ENCODE assay signal across 8 mouse cellular contexts in genomic region chr6:113603993-113604392, GRCm38 (mm10). TPM values are rescaled to one million over a fixed set of nuclear protein-coding genes. Genes with fewer than 3 reads are reported as not detected.
DNase-seq lines count a peak whose midpoint lies in the region; ATAC-seq and TF ChIP-seq lines count a peak whose summit lies in the region.

No protein-coding gene starts in this region.

- no peaks in the 10 kb centered on the region for H3K27me3 ChIP-seq in kidney, embryonic 14.5 days (ENCODE audit: control insufficient read depth, insufficient read depth, low read length)
- H3K27me3 ChIP-seq in hindbrain, embryonic 11.5 days (ENCODE audit: control insufficient read depth, insufficient read depth, low read length) = no peaks in the 10 kb centered on the region
- no peaks in the 10 kb centered on the region for H3K27me3 ChIP-seq in midbrain, embryonic 12.5 days

- peak overlapping the region; percentile 56 for H3K4me2 ChIP-seq in kidney, embryonic 14.5 days (replicated peaks; ENCODE audit: low read depth, low read length)
- H3K4me2 ChIP-seq in hindbrain, embryonic 11.5 days (replicated peaks; ENCODE audit: low read depth, low read length) = peak overlapping the region; percentile 63
- peak overlapping the region; percentile 89 for H3K4me2 ChIP-seq in midbrain, embryonic 12.5 days (replicated peaks)

- no peaks in the 10 kb centered on the region; the same call in 1 of the 2 replicates for H3K36me3 ChIP-seq in kidney, embryonic 14.5 days (ENCODE audit: control insufficient read depth, insufficient read depth, low read length)
- no peaks in the 10 kb centered on the region for H3K36me3 ChIP-seq in hindbrain, embryonic 11.5 days (ENCODE audit: control insufficient read depth, insufficient read depth, low read length)
- H3K36me3 ChIP-seq in midbrain, embryonic 12.5 days = no peaks in the 10 kb centered on the region

- no peak for TF ChIP-seq POLR2A in bone marrow macrophage, adult 2 months (IDR thresholded peaks at IDR 0.05; ENCODE audit: borderline replicate concordance, low read depth, low read length)

- H3K9ac ChIP-seq in kidney, embryonic 14.5 days (ENCODE audit: low read depth, low read length) = peak overlapping the region; percentile 86; the same call in 1 of the 2 replicates
- H3K9ac ChIP-seq in hindbrain, embryonic 11.5 days (ENCODE audit: low read depth, low read length) = no peak overlapping the region; the same call in 1 of the 2 replicates
- H3K9ac ChIP-seq in midbrain, embryonic 12.5 days (replicated peaks) = peak overlapping the region; percentile 93; the same call in 1 of the 2 replicates

- TF ChIP-seq CTCF in bone marrow macrophage, adult 2 months (IDR thresholded peaks at IDR 0.05; ENCODE audit: low read depth, low read length) = no peak

- H3K4me1 ChIP-seq in kidney, embryonic 14.5 days (ENCODE audit: control insufficient read depth, insufficient read depth, low read length) = peaks cover 8% of the 10 kb centered on the region; the same call in 1 of the 2 replicates
- peaks cover 12% of the 10 kb centered on the region for H3K4me1 ChIP-seq in bone marrow macrophage, adult 2 months (ENCODE audit: control insufficient read depth, insufficient read depth, low read length)
- no peaks in the 10 kb centered on the region for H3K4me1 ChIP-seq in hindbrain, embryonic 11.5 days (replicated peaks; ENCODE audit: control insufficient read depth, insufficient read depth, low read length)
- H3K4me1 ChIP-seq in midbrain, embryonic 12.5 days = peaks cover 28% of the 10 kb centered on the region

- DNase-seq in kidney, postnatal 10 days = no peak
- DNase-seq in hindbrain, embryonic 11.5 days (ENCODE audit: low spot score) = no peak
- DNase-seq in cerebellum, postnatal 14 days = no peak
- no peak for DNase-seq in spleen, postnatal 14 days (ENCODE audit: low spot score in 2 of 2)

- H3K9me3 ChIP-seq in kidney, embryonic 14.5 days (ENCODE audit: control insufficient read depth, low read length) = no peaks in the 10 kb centered on the region
- H3K9me3 ChIP-seq in hindbrain, embryonic 11.5 days (ENCODE audit: control insufficient read depth, low read length) = no peaks in the 10 kb centered on the region
- no peaks in the 10 kb centered on the region for H3K9me3 ChIP-seq in midbrain, embryonic 12.5 days

- no peak overlapping the region for H3K27ac ChIP-seq in kidney, embryonic 14.5 days (ENCODE audit: low read depth, low read length)
- no peak overlapping the region for H3K27ac ChIP-seq in bone marrow macrophage, adult 2 months (ENCODE audit: insufficient read depth, low read depth, low read length)
- no peak overlapping the region for H3K27ac ChIP-seq in hindbrain, embryonic 11.5 days (ENCODE audit: low read depth, low read length)
- peak overlapping the region; percentile 72 for H3K27ac ChIP-seq in midbrain, embryonic 12.5 days (replicated peaks)

- ATAC-seq in kidney, embryonic 14.5 days (ENCODE audit: low FRiP score, low TSS enrichment) = no peak
- no peak for ATAC-seq in hindbrain, embryonic 11.5 days (ENCODE audit: low FRiP score)
- ATAC-seq in midbrain, embryonic 12.5 days (ENCODE audit: low FRiP score, low read depth) = no peak; the same call in 1 of the 2 replicates
- no peak for ATAC-seq in granulocyte monocyte progenitor cell, adult 5-6 weeks (replicated peaks; ENCODE audit: poor library complexity, severe bottlenecking)

- WGBS in kidney, embryonic 14.5 days = 55% methylated on average over 12 of the region's 12 CpGs
- 52% methylated on average over 12 of the region's 12 CpGs for WGBS in hindbrain, embryonic 11.5 days
- 47% methylated on average over 12 of the region's 12 CpGs for WGBS in midbrain, embryonic 12.5 days

- peak overlapping the region; percentile 82 for H3K4me3 ChIP-seq in kidney, embryonic 14.5 days (ENCODE audit: low read length)
- H3K4me3 ChIP-seq in bone marrow macrophage, adult 2 months (ENCODE audit: insufficient read depth, low read length) = peak overlapping the region; percentile 91
- H3K4me3 ChIP-seq in hindbrain, embryonic 11.5 days (ENCODE audit: low read depth, low read length) = peak overlapping the region; percentile 92
- H3K4me3 ChIP-seq in midbrain, embryonic 12.5 days = peak overlapping the region; percentile 95

RNA-seq across cellular contexts. Expression of gene Brk1, which starts 0.6 kb away (rescaled TPM):
- polyA plus RNA-seq in kidney, embryonic 14.5 days (2014; fragmentation: Nextera tagmentation; extraction: Ambion mirVana) = 233 and 273 TPM in 2 replicates
- 300 and 316 TPM in 2 replicates for polyA plus RNA-seq in bone marrow macrophage, adult 2 months (2012; ENCODE audit: insufficient read depth, insufficient read length, missing spikeins)
- polyA plus RNA-seq in hindbrain, embryonic 11.5 days (2014; fragmentation: Nextera tagmentation; extraction: Ambion mirVana) = 221 and 224 TPM in 2 replicates
- polyA plus RNA-seq in midbrain, embryonic 12.5 days (2016; fragmentation: Nextera tagmentation; extraction: Ambion mirVana) = 184 and 196 TPM in 2 replicates
- 223 and 247 TPM in 2 replicates for total RNA-seq in granulocyte monocyte progenitor cell, adult 5-6 weeks (2014; fragmentation: Nextera tagmentation)
- 96.6 and 108 TPM in 2 replicates for total RNA-seq in granulocyte monocyte progenitor cell, adult 5-6 weeks (2017)

RNA-seq across cellular contexts. Expression of gene Fancd2os, which starts 3.5 kb away (rescaled TPM):
- 0.28 and 1.0 TPM in 2 replicates for polyA plus RNA-seq in kidney, embryonic 14.5 days (2014; fragmentation: Nextera tagmentation; extraction: Ambion mirVana)
- not detected in 2 replicates for polyA plus RNA-seq in bone marrow macrophage, adult 2 months (2012; ENCODE audit: insufficient read depth, insufficient read length, missing spikeins)
- 0.45 TPM in 1 of 2 replicates, not detected in the other for polyA plus RNA-seq in hindbrain, embryonic 11.5 days (2014; fragmentation: Nextera tagmentation; extraction: Ambion mirVana)
- polyA plus RNA-seq in midbrain, embryonic 12.5 days (2016; fragmentation: Nextera tagmentation; extraction: Ambion mirVana) = 0.22 TPM in 1 of 2 replicates, not detected in the other
- total RNA-seq in granulocyte monocyte progenitor cell, adult 5-6 weeks (2014; fragmentation: Nextera tagmentation) = not detected in 2 replicates
- not detected in 2 replicates for total RNA-seq in granulocyte monocyte progenitor cell, adult 5-6 weeks (2017)

RNA-seq across cellular contexts. Expression of gene Vhl, which starts 19.8 kb away (rescaled TPM):
- polyA plus RNA-seq in kidney, embryonic 14.5 days (2014; fragmentation: Nextera tagmentation; extraction: Ambion mirVana) = 25.9 and 40.7 TPM in 2 replicates
- 27.7 and 30.8 TPM in 2 replicates for polyA plus RNA-seq in bone marrow macrophage, adult 2 months (2012; ENCODE audit: insufficient read depth, insufficient read length, missing spikeins)
- 63.0 and 64.4 TPM in 2 replicates for polyA plus RNA-seq in hindbrain, embryonic 11.5 days (2014; fragmentation: Nextera tagmentation; extraction: Ambion mirVana)
- 55.1 and 56.3 TPM in 2 replicates for polyA plus RNA-seq in midbrain, embryonic 12.5 days (2016; fragmentation: Nextera tagmentation; extraction: Ambion mirVana)
- total RNA-seq in granulocyte monocyte progenitor cell, adult 5-6 weeks (2014; fragmentation: Nextera tagmentation) = 15.7 and 24.6 TPM in 2 replicates
- 11.0 and 11.3 TPM in 2 replicates for total RNA-seq in granulocyte monocyte progenitor cell, adult 5-6 weeks (2017)

RNA-seq across cellular contexts. Expression of gene Irak2, which starts 34.3 kb away (rescaled TPM):
- 1.9 and 2.6 TPM in 2 replicates for polyA plus RNA-seq in kidney, embryonic 14.5 days (2014; fragmentation: Nextera tagmentation; extraction: Ambion mirVana)
- 54.3 and 57.5 TPM in 2 replicates for polyA plus RNA-seq in bone marrow macrophage, adult 2 months (2012; ENCODE audit: insufficient read depth, insufficient read length, missing spikeins)
- 1.6 and 1.9 TPM in 2 replicates for polyA plus RNA-seq in hindbrain, embryonic 11.5 days (2014; fragmentation: Nextera tagmentation; extraction: Ambion mirVana)
- polyA plus RNA-seq in midbrain, embryonic 12.5 days (2016; fragmentation: Nextera tagmentation; extraction: Ambion mirVana) = 1.4 and 2.3 TPM in 2 replicates
- 6.7 and 9.5 TPM in 2 replicates for total RNA-seq in granulocyte monocyte progenitor cell, adult 5-6 weeks (2014; fragmentation: Nextera tagmentation)
- total RNA-seq in granulocyte monocyte progenitor cell, adult 5-6 weeks (2017) = 6.4 and 17.5 TPM in 2 replicates
